Mouse (Mus musculus) myocyte (in vitro differentiated cells): Measurements from ENCODE around the gene Anxa4.

ENCODE experiments used
- CEBPB ChIP-seq: IDR thresholded peaks from 2 replicates; pipeline ENCODE4 v1.6.1; 2011; ENCODE audit warnings: mild to moderate bottlenecking, moderate library complexity; ENCODE audit not compliant: poor library complexity, insufficient read depth, severe bottlenecking
- MAX ChIP-seq: IDR thresholded peaks from one replicate; pipeline ENCODE4 v1.6.1; 2011; ENCODE audit warnings: low read depth, mild to moderate bottlenecking, control low read depth
- MYOD1 ChIP-seq, 3 experiments: IDR thresholded peaks; one replicate each; pipeline ENCODE4 v1.6.1; 2011; ENCODE audit warnings: control low read depth in 2 of 3, low read depth in 2 of 3, mild to moderate bottlenecking in 2 of 3, moderate library complexity in 1 of 3; ENCODE audit not compliant: insufficient read length in 2 of 3, control insufficient read depth in 1 of 3
- MYOG ChIP-seq, 3 experiments: IDR thresholded peaks; one replicate each; pipeline ENCODE4 v1.6.1; 2011; ENCODE audit warnings: control low read depth in 2 of 3, low read depth in 2 of 3, mild to moderate bottlenecking in 2 of 3; ENCODE audit not compliant: insufficient read length in 2 of 3, control insufficient read depth in 1 of 3, insufficient read depth in 1 of 3
- POLR2A ChIP-seq: IDR thresholded peaks from one replicate; pipeline ENCODE4 v1.6.1; 2011; ENCODE audit warnings: low read depth, mild to moderate bottlenecking, control low read depth, moderate library complexity; ENCODE audit not compliant: insufficient read length
- POLR2AphosphoS2 ChIP-seq: IDR thresholded peaks from one replicate; pipeline ENCODE4 v1.6.1; 2011; ENCODE audit warnings: low read depth, control low read depth; ENCODE audit not compliant: insufficient read length
- TCF12 ChIP-seq: IDR thresholded peaks from one replicate; pipeline ENCODE4 v1.6.1; 2011; ENCODE audit warnings: mild to moderate bottlenecking, control low read depth; ENCODE audit not compliant: poor library complexity, insufficient read depth, severe bottlenecking
- TCF3 ChIP-seq: IDR thresholded peaks from one replicate; pipeline ENCODE4 v1.6.1; 2011; ENCODE audit warnings: low read depth, control low read depth; ENCODE audit not compliant: insufficient read length

- TF ChIP-seq MAX = no peak
- no peak for TF ChIP-seq TCF3
- no peak for TF ChIP-seq MYOD1 (IDR thresholded peaks at IDR 0.05; ENCODE audit: control insufficient read depth in 1 of 3, insufficient read length in 2 of 3, low read depth in 2 of 3)
- no peak for TF ChIP-seq POLR2A
- TF ChIP-seq TCF12 = no peak
- no peak for TF ChIP-seq POLR2AphosphoS2
- TF ChIP-seq MYOG (IDR thresholded peaks at IDR 0.05; ENCODE audit: control insufficient read depth in 1 of 3, insufficient read depth in 1 of 3, insufficient read length in 2 of 3, low read depth in 2 of 3) = no peak
- TF ChIP-seq CEBPB = no peak
Observed at GRCm38 (mm10) chr6:86777181-86777580, 16.2 kb downstream of the Anxa4 start.
